Mouse (Mus musculus) myocyte (in vitro differentiated cells): Measurements from ENCODE around the gene Nkap. TPM values are rescaled to one million over a fixed set of nuclear protein-coding genes. Genes with fewer than 3 reads are reported as not detected.

ENCODE experiments used
- H3K27me3 ChIP-seq: one replicate; pipeline ENCODE4 v1.6.1; 2011; ENCODE audit not compliant: control insufficient read depth, insufficient read depth, insufficient read length
- H3K36me3 ChIP-seq: one replicate; pipeline ENCODE4 v1.6.1; 2011; ENCODE audit not compliant: control insufficient read depth, insufficient read depth
- H3K4me2 ChIP-seq: one replicate; pipeline ENCODE4 v1.6.1; 2011; ENCODE audit warnings: low read depth, control low read depth
- H3K4me3 ChIP-seq: one replicate; pipeline ENCODE4 v1.5.1; 2011; ENCODE audit warnings: mild to moderate bottlenecking, control low read depth, moderate library complexity
- H3K79me2 ChIP-seq: one replicate; pipeline ENCODE4 v1.6.1; 2011; ENCODE audit not compliant: control insufficient read depth, insufficient read depth
- H3ac ChIP-seq: one replicate; pipeline ENCODE4 v1.6.1; 2011; ENCODE audit not compliant: control insufficient read depth, insufficient read length
- CEBPB ChIP-seq: IDR thresholded peaks from 2 replicates; pipeline ENCODE4 v1.6.1; 2011; ENCODE audit warnings: mild to moderate bottlenecking, moderate library complexity; ENCODE audit not compliant: poor library complexity, insufficient read depth, severe bottlenecking
- E2F4 ChIP-seq: IDR thresholded peaks from one replicate; pipeline ENCODE4 v1.6.1; 2011; ENCODE audit warnings: mild to moderate bottlenecking, control low read depth, moderate library complexity; ENCODE audit not compliant: insufficient read depth
- MAX ChIP-seq: IDR thresholded peaks from one replicate; pipeline ENCODE4 v1.6.1; 2011; ENCODE audit warnings: low read depth, mild to moderate bottlenecking, control low read depth
- MYOD1 ChIP-seq, 3 experiments: IDR thresholded peaks; one replicate each; pipeline ENCODE4 v1.6.1; 2011; ENCODE audit warnings: control low read depth in 2 of 3, low read depth in 2 of 3, mild to moderate bottlenecking in 2 of 3, moderate library complexity in 1 of 3; ENCODE audit not compliant: insufficient read length in 2 of 3, control insufficient read depth in 1 of 3
- MYOG ChIP-seq, 3 experiments: IDR thresholded peaks; one replicate each; pipeline ENCODE4 v1.6.1; 2011; ENCODE audit warnings: control low read depth in 2 of 3, low read depth in 2 of 3, mild to moderate bottlenecking in 2 of 3; ENCODE audit not compliant: insufficient read length in 2 of 3, control insufficient read depth in 1 of 3, insufficient read depth in 1 of 3
- POLR2A ChIP-seq: IDR thresholded peaks from one replicate; pipeline ENCODE4 v1.6.1; 2011; ENCODE audit warnings: low read depth, mild to moderate bottlenecking, control low read depth, moderate library complexity; ENCODE audit not compliant: insufficient read length
- POLR2AphosphoS2 ChIP-seq: IDR thresholded peaks from one replicate; pipeline ENCODE4 v1.6.1; 2011; ENCODE audit warnings: low read depth, control low read depth; ENCODE audit not compliant: insufficient read length
- REST ChIP-seq: IDR thresholded peaks from one replicate; pipeline ENCODE4 v1.6.1; 2011; ENCODE audit warnings: mild to moderate bottlenecking, control low read depth, moderate library complexity; ENCODE audit not compliant: insufficient read depth, insufficient read length
- SRF ChIP-seq: IDR thresholded peaks from one replicate; pipeline ENCODE4 v1.6.1; 2011; ENCODE audit warnings: low read depth; ENCODE audit not compliant: control insufficient read depth, insufficient read length
- TCF12 ChIP-seq: IDR thresholded peaks from one replicate; pipeline ENCODE4 v1.6.1; 2011; ENCODE audit warnings: mild to moderate bottlenecking, control low read depth; ENCODE audit not compliant: poor library complexity, insufficient read depth, severe bottlenecking
- TCF3 ChIP-seq: IDR thresholded peaks from one replicate; pipeline ENCODE4 v1.6.1; 2011; ENCODE audit warnings: low read depth, control low read depth; ENCODE audit not compliant: insufficient read length
- USF1 ChIP-seq: IDR thresholded peaks from one replicate; pipeline ENCODE4 v1.6.1; 2011; ENCODE audit warnings: low read depth, mild to moderate bottlenecking, control low read depth, moderate library complexity
- polyA plus RNA-seq: library from polyadenylated mRNA; unstranded; fragments of >200 nt; fragmentation: generic; extraction: Trizol; gene quantifications from one replicate; pipeline ENCODE4 v1.2.1, GENCODE M21; 2012; ENCODE audit warnings: missing spikeins

Nkap gene
- polyA plus RNA-seq, 1 experiment = 2.3 TPM

- H3K27me3 ChIP-seq = no peaks in the 10 kb centered on the region
- H3K36me3 ChIP-seq = no peaks in the 10 kb centered on the region
- H3ac ChIP-seq = no peak overlapping the region
- no peaks in the 10 kb centered on the region for H3K79me2 ChIP-seq
- no peak overlapping the region for H3K4me2 ChIP-seq
- no peak overlapping the region for H3K4me3 ChIP-seq
- no peak for TF ChIP-seq TCF3
- TF ChIP-seq POLR2A = no peak
- no peak for TF ChIP-seq MYOG (IDR thresholded peaks at IDR 0.05; ENCODE audit: control insufficient read depth in 1 of 3, insufficient read depth in 1 of 3, insufficient read length in 2 of 3, low read depth in 2 of 3)
These were observed 18.4 kb downstream of the Nkap start for GRCm38 (mm10) chrX:37144954-37145353.

GRCm38 (mm10) chrX:37157839-37158238, 31.2 kb downstream of the Nkap start:
- H3ac ChIP-seq = no peak overlapping the region
- H3K4me3 ChIP-seq = no peak overlapping the region
- H3K36me3 ChIP-seq = no peaks in the 10 kb centered on the region
- H3K27me3 ChIP-seq = no peaks in the 10 kb centered on the region
- H3K4me2 ChIP-seq = no peak overlapping the region
- no peaks in the 10 kb centered on the region for H3K79me2 ChIP-seq
- no peak for TF ChIP-seq MYOD1 (IDR thresholded peaks at IDR 0.05; ENCODE audit: control insufficient read depth in 1 of 3, insufficient read length in 2 of 3, low read depth in 2 of 3)
- TF ChIP-seq POLR2A = no peak

- H3ac ChIP-seq = no peak overlapping the region
- no peaks in the 10 kb centered on the region for H3K27me3 ChIP-seq
- peak overlapping the region; percentile 18 for H3K4me2 ChIP-seq
- no peak overlapping the region for H3K4me3 ChIP-seq
- TF ChIP-seq REST (no peak), MYOG (IDR thresholded peaks at IDR 0.05; ENCODE audit: control insufficient read depth in 1 of 3, insufficient read depth in 1 of 3, insufficient read length in 2 of 3, low read depth in 2 of 3) (no peak), CEBPB (no peak), MAX (no peak), POLR2AphosphoS2 (no peak), E2F4 (no peak), USF1 (no peak), POLR2A (no peak), SRF (no peak), TCF3 (no peak), MYOD1 (IDR thresholded peaks at IDR 0.05; ENCODE audit: control insufficient read depth in 1 of 3, insufficient read length in 2 of 3, low read depth in 2 of 3) (no peak), TCF12 (no peak)
- H3K36me3 ChIP-seq = no peaks in the 10 kb centered on the region
- no peaks in the 10 kb centered on the region for H3K79me2 ChIP-seq
These were observed 34.6 kb downstream of the Nkap start for GRCm38 (mm10) chrX:37161169-37161568.

GRCm38 (mm10) chrX:37163115-37163514, 36.5 kb downstream of the Nkap start:
- H3K36me3 ChIP-seq = no peaks in the 10 kb centered on the region
- no peak overlapping the region for H3ac ChIP-seq
- H3K4me2 ChIP-seq = no peak overlapping the region
- H3K79me2 ChIP-seq = no peaks in the 10 kb centered on the region
- TF ChIP-seq CEBPB = no peak
- peak in 2 of 3 experiments; percentile 74 to 92 for TF ChIP-seq MYOG (IDR thresholded peaks at IDR 0.05; ENCODE audit: control insufficient read depth in 1 of 3, insufficient read depth in 1 of 3, insufficient read length in 2 of 3, low read depth in 2 of 3)
- no peak for TF ChIP-seq REST
- no peak for TF ChIP-seq E2F4
- no peak for TF ChIP-seq MAX
- TF ChIP-seq MYOD1 (IDR thresholded peaks at IDR 0.05; ENCODE audit: control insufficient read depth in 1 of 3, insufficient read length in 2 of 3, low read depth in 2 of 3) = peak in 2 of 3 experiments; percentile 65 to 76
- TF ChIP-seq TCF3 = peak; percentile 66
- TF ChIP-seq POLR2A = no peak
- no peak for TF ChIP-seq SRF
- no peak overlapping the region for H3K4me3 ChIP-seq
- no peaks in the 10 kb centered on the region for H3K27me3 ChIP-seq

GRCm38 (mm10) chrX:37167085-37167484, 40.5 kb downstream of the Nkap start:
- Histone ChIP-seq H3K27me3 (no peaks in the 10 kb centered on the region), H3ac (no peak overlapping the region), H3K4me2 (no peak overlapping the region), H3K4me3 (no peak overlapping the region), H3K36me3 (no peaks in the 10 kb centered on the region), H3K79me2 (no peaks in the 10 kb centered on the region)
- no peak for TF ChIP-seq E2F4
- no peak for TF ChIP-seq USF1
- TF ChIP-seq MYOG (IDR thresholded peaks at IDR 0.05; ENCODE audit: control insufficient read depth in 1 of 3, insufficient read depth in 1 of 3, insufficient read length in 2 of 3, low read depth in 2 of 3) = no peak
- no peak for TF ChIP-seq MYOD1 (IDR thresholded peaks at IDR 0.05; ENCODE audit: control insufficient read depth in 1 of 3, insufficient read length in 2 of 3, low read depth in 2 of 3)
- no peak for TF ChIP-seq TCF3
- TF ChIP-seq SRF = no peak
- no peak for TF ChIP-seq POLR2AphosphoS2
- TF ChIP-seq MAX = no peak
- TF ChIP-seq CEBPB = no peak
- TF ChIP-seq REST = no peak
- no peak for TF ChIP-seq TCF12
- TF ChIP-seq POLR2A = no peak
